Mouse (Mus musculus) ovary, postnatal 36 days (tissue): Measurements from ENCODE around the gene Wnt16.

Experiments used
- DNase-seq: peaks from one replicate; pipeline ENCODE4 v3.0.0; 2022; ENCODE audit warnings: low spot score, mixed read lengths

Wnt16 gene

DNA sequence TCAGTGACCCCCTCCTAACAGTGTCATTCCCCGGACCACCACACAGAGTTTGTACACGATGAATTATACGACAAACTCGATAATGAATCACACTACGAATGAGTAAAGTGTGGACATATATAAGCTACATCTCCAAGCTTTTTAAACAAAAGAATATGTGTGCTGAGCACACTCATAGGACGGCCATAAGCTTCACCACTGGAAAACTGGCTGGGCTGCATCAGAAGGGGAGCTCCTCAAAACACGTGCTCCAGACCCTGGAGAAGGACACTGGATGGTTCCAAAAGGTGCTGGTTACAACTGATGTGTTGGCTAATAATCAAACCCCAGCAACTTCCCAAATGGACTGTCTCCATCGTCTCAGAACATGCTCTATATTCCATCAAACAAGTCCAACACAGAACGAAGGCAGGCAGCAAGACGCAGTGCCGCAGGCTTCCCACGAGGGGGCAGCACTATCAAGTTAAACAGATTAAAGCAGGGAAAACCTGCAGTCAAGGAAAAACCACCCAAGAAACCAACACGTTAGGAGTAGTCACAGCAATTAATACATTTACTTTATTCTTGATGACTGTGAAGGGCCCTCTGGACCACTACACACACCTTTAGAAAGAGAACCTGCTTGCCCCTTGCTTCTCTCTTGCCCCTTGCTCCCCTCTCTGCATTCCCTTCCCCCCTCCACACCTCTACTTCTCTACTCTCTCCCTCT, 37.5 kb downstream of the Wnt16 start:
- DNase-seq = peak; percentile 73

DNA sequence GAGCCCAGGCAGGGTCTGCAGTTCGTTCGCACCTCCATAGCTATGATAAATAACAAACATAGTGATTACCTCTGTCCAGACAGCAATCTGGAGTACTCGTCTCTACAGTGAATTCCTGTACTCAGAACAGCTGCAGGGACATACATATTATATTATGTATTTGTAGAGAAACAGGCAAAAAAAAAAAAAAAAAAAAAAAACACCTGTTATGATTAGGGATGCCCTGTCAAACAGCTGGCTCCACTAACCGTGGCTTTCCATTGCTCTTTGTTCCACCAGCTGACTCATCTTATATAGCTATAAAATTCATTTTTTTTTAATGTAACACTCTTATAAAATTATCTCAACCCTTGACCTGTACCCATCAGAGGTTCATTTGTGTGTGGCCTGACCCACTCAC, 38.3 kb downstream of the Wnt16 start:
- DNase-seq = no peak

DNA sequence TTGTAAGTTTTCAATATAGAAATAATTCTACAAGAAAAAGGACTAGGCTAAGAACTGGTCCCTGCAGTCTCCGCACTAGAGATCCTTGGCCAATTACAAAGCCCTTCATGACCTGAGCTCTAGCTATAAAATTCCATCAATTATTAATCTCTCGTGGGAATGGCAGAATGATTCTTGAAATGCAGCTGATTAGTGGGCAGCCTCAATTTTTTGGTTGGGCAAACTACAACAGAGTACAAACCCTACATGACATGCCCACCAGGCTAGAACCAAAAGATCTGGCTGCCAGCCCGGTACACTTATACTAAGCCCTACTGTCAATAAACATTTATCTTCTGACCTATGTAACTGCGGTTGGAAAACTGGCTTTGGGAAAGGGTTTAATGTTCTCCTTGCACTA, 39.1 kb downstream of the Wnt16 start:
- DNase-seq = no peak

DNA sequence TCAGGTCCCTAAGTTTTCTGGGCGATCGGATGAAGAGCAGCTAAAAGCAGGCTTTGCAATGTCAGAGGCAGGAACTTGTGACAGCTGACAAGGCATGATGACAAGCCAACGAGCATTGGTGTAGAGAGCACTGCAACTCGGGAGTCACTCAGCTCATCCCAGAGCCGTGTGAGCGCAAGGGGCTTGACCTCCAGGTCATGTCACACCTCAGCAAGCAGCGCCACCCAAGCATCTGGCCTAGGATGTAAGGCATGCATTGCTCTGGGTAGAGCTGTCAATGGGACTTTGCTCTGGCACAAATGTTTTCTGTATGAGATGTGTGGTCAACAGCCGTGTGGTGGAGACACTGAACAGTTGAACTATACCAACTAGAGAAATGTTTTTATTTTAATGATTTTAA, 39.9 kb downstream of the Wnt16 start:
- no peak for DNase-seq

DNA sequence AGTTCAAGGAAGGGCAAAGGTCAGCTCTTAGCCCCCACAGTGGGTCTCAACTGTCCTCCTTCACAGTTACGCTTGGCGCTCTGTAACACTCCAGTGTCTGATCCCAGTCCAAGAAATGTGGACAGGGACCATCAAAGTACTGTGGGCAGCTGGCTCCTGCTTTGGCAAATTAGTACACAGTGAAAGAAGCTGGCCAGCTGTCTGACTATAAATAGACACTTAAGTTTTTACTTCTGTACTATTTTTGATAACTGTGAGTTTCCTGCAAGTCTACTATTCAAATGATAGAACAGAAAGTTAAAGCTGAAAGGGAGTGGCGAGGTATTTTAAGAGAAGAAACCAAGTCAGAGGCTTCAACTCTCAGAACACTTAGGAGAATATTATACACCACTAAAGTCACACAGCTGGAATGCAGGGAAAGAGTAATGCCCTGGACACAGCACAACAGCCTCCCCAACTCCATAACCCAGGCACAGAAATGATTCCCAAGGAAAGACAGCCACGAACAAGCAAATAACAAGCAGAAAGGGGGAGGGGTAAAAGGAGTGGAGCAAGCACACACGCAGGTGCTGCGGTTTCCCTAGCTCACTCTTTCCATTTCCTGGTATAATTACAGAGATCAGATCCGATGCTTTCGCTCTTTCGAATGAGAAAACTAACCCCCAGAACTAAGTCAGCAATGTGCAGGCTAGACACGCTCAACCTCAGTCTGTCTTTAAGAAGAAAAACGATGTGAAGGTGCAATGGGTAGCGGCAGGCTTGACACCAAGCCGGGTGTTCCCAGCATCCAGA, 42.3 kb downstream of the Wnt16 start:
- DNase-seq = no peak

DNA sequence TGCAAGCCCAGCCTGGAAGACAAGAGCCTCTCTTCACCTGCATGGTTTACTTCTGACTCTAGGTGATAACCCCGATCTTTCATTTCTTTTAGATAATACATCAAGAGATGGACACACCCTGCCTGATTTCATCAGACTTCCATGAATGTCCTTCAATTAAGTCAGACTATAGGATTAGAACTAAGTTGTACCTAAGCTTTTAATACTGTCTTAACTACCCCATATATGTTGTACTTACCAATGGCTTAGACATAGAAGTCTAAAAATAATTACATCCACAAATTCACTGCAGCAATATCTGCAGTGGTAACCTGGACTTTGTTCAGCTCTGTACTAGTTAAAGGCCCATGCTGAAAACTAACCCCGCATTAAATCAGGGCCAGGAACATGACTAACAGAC, 44.5 kb downstream of the Wnt16 start:
- DNase-seq = no peak

DNA sequence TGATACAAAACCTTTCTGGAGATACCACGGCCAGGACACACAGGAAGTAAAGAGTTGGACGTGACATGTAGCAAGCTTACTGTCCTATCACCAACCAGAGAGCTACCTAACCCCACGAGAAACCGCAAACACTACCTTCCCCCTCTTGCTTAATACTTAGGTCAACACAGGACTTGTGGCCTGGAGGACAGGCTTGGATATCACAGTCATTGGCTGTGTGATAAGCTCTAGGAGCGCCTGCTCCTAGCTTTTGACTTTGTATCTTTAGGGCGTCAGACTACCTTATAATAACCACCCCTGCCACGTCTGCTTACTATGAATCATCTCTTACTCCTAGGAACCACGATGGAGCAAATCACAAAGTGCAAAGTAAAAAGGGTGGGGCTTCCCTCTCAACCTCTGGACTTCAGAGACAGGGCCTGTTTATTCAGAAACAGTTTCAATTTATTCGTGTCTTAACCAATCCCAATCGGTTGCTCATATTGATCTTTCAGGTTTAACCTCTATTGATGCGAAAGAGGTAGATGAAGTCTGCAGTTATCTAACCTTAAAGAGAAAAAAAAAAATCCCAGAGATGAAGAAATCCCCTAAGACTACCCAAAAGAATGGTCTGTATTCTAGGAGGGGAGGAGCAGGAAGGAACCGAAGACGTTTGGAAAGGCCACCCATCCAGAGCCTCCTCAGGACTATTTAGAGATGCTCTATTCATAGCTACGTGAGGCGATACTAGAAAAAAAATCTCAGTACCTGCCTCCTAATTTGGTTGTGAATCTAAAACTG, 51.9 kb downstream of the Wnt16 start:
- DNase-seq = no peak

DNA sequence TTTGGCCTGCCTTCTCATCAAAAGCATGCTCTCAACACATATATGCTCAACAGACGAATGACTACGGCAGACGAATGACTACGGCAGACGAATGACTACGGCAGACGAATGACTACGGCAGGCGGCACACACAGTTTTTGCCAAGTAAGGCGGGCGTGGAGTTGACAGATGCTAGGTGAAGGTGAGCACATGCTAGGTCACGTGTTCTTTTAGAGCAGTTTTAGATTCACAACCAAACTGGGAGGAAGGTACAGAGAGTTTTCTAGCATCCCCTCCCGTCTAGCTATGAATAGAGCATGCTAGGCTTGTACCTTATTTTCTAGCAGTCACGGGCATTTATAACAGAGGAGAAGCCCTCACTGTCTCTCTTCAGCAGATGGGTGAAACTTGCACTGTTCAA, 52.8 kb downstream of the Wnt16 start:
- DNase-seq = no peak

DNA sequence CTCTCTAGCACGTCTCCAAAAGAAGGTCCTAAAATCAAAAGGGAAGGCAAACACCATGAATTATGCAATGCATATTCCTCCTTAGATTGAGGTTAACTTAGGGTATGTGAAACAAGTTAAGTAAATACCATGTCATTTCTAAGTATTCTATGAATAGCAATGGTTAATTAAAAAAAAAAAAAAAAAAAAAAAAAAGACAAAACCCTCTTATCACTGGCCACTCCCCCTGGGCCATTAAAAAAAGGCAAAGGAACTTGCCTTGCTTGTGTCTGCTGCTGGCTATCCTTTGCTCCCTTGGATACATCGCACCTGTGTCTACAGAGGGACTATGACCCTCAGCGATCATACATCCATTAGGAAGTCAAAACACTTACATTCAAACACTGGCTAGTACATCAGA, 55.3 kb downstream of the Wnt16 start:
- no peak for DNase-seq

DNA sequence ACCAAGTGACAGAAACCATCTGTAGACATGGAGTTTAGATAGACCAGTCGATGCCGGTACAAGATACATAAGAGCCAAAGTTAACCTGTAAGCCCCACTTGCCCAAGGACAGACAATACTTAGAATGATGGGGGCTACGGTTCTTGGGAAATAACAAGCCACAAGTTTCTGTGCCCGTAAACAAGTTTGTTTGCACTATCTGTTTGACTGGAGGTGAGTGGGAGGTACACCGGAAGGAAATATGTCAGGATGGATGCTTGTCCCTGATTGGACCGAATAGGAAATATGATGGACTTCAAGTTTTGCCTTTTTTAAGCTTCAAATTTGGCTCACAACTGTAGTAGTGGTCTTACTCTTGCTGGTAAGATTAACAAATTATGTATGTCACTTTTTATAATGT, 55.7 kb downstream of the Wnt16 start:
- no peak for DNase-seq

DNA sequence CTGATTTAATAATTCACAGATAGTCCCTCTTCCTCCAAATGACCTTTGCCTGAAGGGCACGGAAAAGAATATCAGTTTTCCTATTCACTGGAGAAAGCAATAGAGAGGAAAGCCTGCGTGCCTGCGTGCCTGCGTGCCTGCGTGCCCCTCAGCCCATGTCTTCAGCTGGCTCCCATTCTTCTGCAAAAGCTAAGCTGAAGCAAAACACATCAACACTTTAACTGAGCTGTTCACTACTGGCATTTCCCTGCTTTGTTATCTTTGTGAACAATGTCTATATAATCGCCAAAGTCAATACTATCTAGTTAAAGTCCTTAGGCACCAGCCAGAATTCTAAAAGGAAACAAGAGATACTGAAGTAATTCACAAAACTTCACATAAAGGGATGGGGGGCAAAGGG, 56.4 kb downstream of the Wnt16 start:
- no peak for DNase-seq

DNA sequence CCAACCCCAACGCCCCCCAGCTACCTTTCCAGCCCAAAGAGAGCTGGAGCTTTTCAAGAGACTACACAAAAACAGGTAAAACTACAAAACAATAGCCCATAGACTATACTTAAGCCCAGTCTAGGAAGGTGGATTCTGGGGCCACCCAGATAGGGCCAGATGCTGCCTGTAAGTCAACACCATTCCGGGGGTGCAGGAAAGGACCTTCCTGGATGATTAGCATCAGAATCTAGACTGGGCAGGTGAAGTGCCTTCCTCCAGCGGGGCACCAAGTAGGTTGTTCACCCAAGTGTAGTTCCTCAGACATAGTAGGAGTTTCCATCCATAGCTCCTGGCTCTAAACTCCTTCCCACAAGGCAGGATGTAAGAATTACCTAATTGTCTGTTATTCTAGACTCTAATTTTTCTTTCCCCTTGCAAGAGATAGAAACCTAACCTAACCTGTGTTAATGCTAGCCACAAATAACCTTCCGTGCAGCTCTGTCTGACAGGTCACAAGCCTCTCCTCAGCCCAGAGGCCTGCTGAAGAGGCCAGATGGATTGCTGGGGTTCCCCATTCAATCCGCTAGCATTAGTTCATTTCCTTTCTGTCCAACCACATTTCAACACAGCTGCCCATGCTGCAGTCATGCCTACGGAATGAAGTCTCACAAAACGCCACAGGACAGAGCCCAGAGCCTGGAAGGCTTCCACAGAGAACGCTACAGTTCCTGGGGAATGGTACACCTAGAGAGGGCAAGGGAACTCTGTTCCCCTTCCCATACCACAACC, 59.3 kb downstream of the Wnt16 start:
- DNase-seq = no peak
